Mouse (Mus musculus): ENCODE results near the gene Efna4. TPM values are rescaled to one million over a fixed set of nuclear protein-coding genes. Genes with fewer than 3 reads are reported as not detected.

Gene Efna4
- polyA plus RNA-seq, 1 experiment = 0.29 TPM

GRCm38 (mm10) chr3:89333053-89333452 lies 4.8 kb downstream of the Efna4 start:
- H3K4me3 ChIP-seq (replicated peaks) = no peak overlapping the region
- peaks cover 17% of the 10 kb centered on the region for H3K4me1 ChIP-seq
- TF ChIP-seq GATA1 (IDR thresholded peaks at IDR 0.05; ENCODE audit: borderline replicate concordance, low read length) = no peak
- no peak for TF ChIP-seq FLI1 (IDR thresholded peaks at IDR 0.05; ENCODE audit: low read length)
- H3K27me3 ChIP-seq (replicated peaks) = peaks cover 96% of the 10 kb centered on the region
- H3K36me3 ChIP-seq (replicated peaks; ENCODE audit: low read length) = no peaks in the 10 kb centered on the region
- H3K9me3 ChIP-seq = no peaks in the 10 kb centered on the region

- Histone ChIP-seq H3K4me1 (peaks cover 11% of the 10 kb centered on the region), H3K27me3 (replicated peaks) (peaks cover 96% of the 10 kb centered on the region), H3K4me3 (replicated peaks) (no peak overlapping the region), H3K9me3 (no peaks in the 10 kb centered on the region), H3K36me3 (replicated peaks; ENCODE audit: low read length) (no peaks in the 10 kb centered on the region)
- TF ChIP-seq GATA1 (IDR thresholded peaks at IDR 0.05; ENCODE audit: borderline replicate concordance, low read length) (no peak), FLI1 (IDR thresholded peaks at IDR 0.05; ENCODE audit: low read length) (no peak)
Observed at GRCm38 (mm10) chr3:89332476-89332875, 5.4 kb downstream of the Efna4 start.

DNA sequence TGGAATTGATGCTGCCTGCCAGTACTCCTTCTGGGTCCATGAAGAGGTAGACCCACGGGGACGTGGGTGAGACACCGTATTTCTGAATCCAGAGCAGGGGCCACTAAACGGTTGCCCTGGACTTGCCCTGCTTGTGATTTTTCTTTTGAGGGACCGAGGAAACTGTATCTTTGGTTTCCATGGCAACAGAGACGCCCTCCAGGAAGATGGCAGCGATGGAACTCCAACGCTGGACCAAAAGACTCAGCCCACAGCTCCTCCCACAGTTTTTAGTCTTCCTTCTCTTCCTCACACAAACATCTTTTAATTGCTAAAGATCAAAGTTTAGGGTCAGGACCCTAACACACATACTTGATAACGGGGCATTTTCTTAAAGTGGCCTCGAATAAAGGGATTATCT lies 5.8 kb downstream of the Efna4 start:
- Histone ChIP-seq H3K4me3 (replicated peaks) (no peak overlapping the region), H3K27me3 (replicated peaks) (peaks cover 96% of the 10 kb centered on the region), H3K4me1 (peaks cover 7% of the 10 kb centered on the region; the same call in 1 of the 2 replicates), H3K9me3 (no peaks in the 10 kb centered on the region), H3K36me3 (replicated peaks; ENCODE audit: low read length) (no peaks in the 10 kb centered on the region)
- TF ChIP-seq GATA1 (IDR thresholded peaks at IDR 0.05; ENCODE audit: borderline replicate concordance, low read length) (no peak), FLI1 (IDR thresholded peaks at IDR 0.05; ENCODE audit: low read length) (no peak)

- no peaks in the 10 kb centered on the region for H3K36me3 ChIP-seq (replicated peaks; ENCODE audit: low read length)
- peaks cover 96% of the 10 kb centered on the region for H3K27me3 ChIP-seq (replicated peaks)
- H3K4me3 ChIP-seq (replicated peaks) = no peak overlapping the region
- H3K4me1 ChIP-seq = peaks cover 5% of the 10 kb centered on the region; the same call in 1 of the 2 replicates
- no peak for TF ChIP-seq GATA1 (IDR thresholded peaks at IDR 0.05; ENCODE audit: borderline replicate concordance, low read length)
- no peak for TF ChIP-seq FLI1 (IDR thresholded peaks at IDR 0.05; ENCODE audit: low read length)
- no peaks in the 10 kb centered on the region for H3K9me3 ChIP-seq
Observed at GRCm38 (mm10) chr3:89331561-89331960, 6.3 kb downstream of the Efna4 start.

- TF ChIP-seq GATA1 (IDR thresholded peaks at IDR 0.05; ENCODE audit: borderline replicate concordance, low read length) = no peak
- no peak for TF ChIP-seq FLI1 (IDR thresholded peaks at IDR 0.05; ENCODE audit: low read length)
- H3K27me3 ChIP-seq (replicated peaks) = peaks cover 96% of the 10 kb centered on the region
- no peaks in the 10 kb centered on the region for H3K9me3 ChIP-seq
- H3K36me3 ChIP-seq (replicated peaks; ENCODE audit: low read length) = no peaks in the 10 kb centered on the region
- no peak overlapping the region for H3K4me3 ChIP-seq (replicated peaks)
- H3K4me1 ChIP-seq = peaks cover 5% of the 10 kb centered on the region; the same call in 1 of the 2 replicates
Observed at GRCm38 (mm10) chr3:89330948-89331347, 6.9 kb downstream of the Efna4 start.

- H3K4me3 ChIP-seq (replicated peaks) = no peak overlapping the region
- H3K4me1 ChIP-seq = peaks cover 5% of the 10 kb centered on the region; the same call in 1 of the 2 replicates
- H3K36me3 ChIP-seq (replicated peaks; ENCODE audit: low read length) = no peaks in the 10 kb centered on the region
- no peaks in the 10 kb centered on the region for H3K9me3 ChIP-seq
- TF ChIP-seq FLI1 (IDR thresholded peaks at IDR 0.05; ENCODE audit: low read length) (no peak), GATA1 (IDR thresholded peaks at IDR 0.05; ENCODE audit: borderline replicate concordance, low read length) (no peak)
- peaks cover 96% of the 10 kb centered on the region for H3K27me3 ChIP-seq (replicated peaks)
Observed at GRCm38 (mm10) chr3:89330346-89330745, 7.5 kb downstream of the Efna4 start.

GRCm38 (mm10) chr3:89328623-89329022 lies 9.2 kb downstream of the Efna4 start:
- TF ChIP-seq GATA1 (IDR thresholded peaks at IDR 0.05; ENCODE audit: borderline replicate concordance, low read length) (no peak), FLI1 (IDR thresholded peaks at IDR 0.05; ENCODE audit: low read length) (no peak)
- Histone ChIP-seq H3K4me1 (peaks cover 5% of the 10 kb centered on the region; the same call in 1 of the 2 replicates), H3K4me3 (replicated peaks) (no peak overlapping the region), H3K36me3 (replicated peaks; ENCODE audit: low read length) (no peaks in the 10 kb centered on the region), H3K27me3 (replicated peaks) (peaks cover 93% of the 10 kb centered on the region), H3K9me3 (no peaks in the 10 kb centered on the region)

GRCm38 (mm10) chr3:89327371-89327870 lies 10.4 kb downstream of the Efna4 start:
- TF ChIP-seq FLI1 (IDR thresholded peaks at IDR 0.05; ENCODE audit: low read length) (no peak), GATA1 (IDR thresholded peaks at IDR 0.05; ENCODE audit: borderline replicate concordance, low read length) (no peak)
- peaks cover 93% of the 10 kb centered on the region for H3K27me3 ChIP-seq (replicated peaks)
- H3K36me3 ChIP-seq (replicated peaks; ENCODE audit: low read length) = no peaks in the 10 kb centered on the region
- H3K4me1 ChIP-seq = peaks cover 11% of the 10 kb centered on the region
- no peak overlapping the region for H3K4me3 ChIP-seq (replicated peaks)
- H3K9me3 ChIP-seq = no peaks in the 10 kb centered on the region

- Histone ChIP-seq H3K9me3 (no peaks in the 10 kb centered on the region), H3K4me3 (replicated peaks) (no peak overlapping the region), H3K36me3 (replicated peaks; ENCODE audit: low read length) (no peaks in the 10 kb centered on the region), H3K4me1 (peaks cover 26% of the 10 kb centered on the region), H3K27me3 (replicated peaks) (peaks cover 93% of the 10 kb centered on the region)
- TF ChIP-seq FLI1 (IDR thresholded peaks at IDR 0.05; ENCODE audit: low read length) = no peak
- no peak for TF ChIP-seq GATA1 (IDR thresholded peaks at IDR 0.05; ENCODE audit: borderline replicate concordance, low read length)
Observed at GRCm38 (mm10) chr3:89325882-89326281, 11.9 kb downstream of the Efna4 start.

DNA sequence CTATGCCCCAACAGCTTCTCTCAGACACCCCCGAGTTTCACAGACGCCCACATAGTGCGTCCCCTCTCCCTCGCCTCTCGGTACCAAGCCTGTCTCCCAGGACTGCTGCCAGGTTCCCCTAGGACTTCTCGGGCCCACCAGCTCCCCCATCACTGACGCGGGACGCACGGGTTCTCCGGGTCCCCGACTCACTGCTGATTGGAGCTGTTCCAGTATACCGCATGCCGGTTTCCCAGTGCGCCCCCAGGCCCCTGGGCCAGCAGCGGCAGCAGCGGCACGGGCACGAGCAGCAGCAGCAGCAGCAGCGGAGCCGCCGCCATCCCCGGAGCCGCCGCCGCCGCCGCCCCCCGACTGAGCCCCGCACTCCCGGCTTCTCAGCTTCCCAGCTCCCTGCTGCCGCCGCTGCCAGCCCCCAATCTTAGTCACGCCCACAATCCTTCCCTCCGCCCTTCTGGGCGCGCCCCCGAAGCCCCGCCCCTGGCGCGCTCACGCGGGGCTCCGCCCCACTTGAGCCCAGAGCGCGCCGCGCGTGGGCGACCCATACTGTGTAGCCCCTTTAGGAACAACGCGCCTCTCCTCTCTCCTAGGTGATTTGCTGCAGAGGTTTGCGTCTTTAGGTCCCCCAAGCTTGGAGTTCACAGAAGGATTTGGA lies 15.2 kb downstream of the Efna4 start, which contains the start of gene Efna3:
Gene Efna3 (minus strand): TSS at position 452 of the 652 bp plus-strand sequence.
- Histone ChIP-seq H3K4me1 (peaks cover 42% of the 10 kb centered on the region), H3K36me3 (replicated peaks; ENCODE audit: low read length) (no peaks in the 10 kb centered on the region), H3K4me3 (replicated peaks) (peak within 1 kb of the TSS; percentile 87), H3K27me3 (replicated peaks) (peaks cover 97% of the 10 kb centered on the region), H3K9me3 (no peaks in the 10 kb centered on the region)
- TF ChIP-seq GATA1 (IDR thresholded peaks at IDR 0.05; ENCODE audit: borderline replicate concordance, low read length) (no peak), FLI1 (IDR thresholded peaks at IDR 0.05; ENCODE audit: low read length) (no peak)

Measured in megakaryocyte, embryonic 14.5 days (primary cell).